Mouse (Mus musculus) forelimb bud, embryonic 11.5 days (tissue): Measurements from ENCODE around the gene Ncam2.
"Not testable (repeated sequence)": the region's sequence is repeated elsewhere in the genome, so short reads cannot be mapped to it uniquely, and the experiment has no call there.

Experiments used
- DNase-seq: peaks from one replicate; pipeline ENCODE4 v3.0.0-alpha.2; 2012; ENCODE audit warnings: low read depth, low spot score

The Ncam2 gene

DNA sequence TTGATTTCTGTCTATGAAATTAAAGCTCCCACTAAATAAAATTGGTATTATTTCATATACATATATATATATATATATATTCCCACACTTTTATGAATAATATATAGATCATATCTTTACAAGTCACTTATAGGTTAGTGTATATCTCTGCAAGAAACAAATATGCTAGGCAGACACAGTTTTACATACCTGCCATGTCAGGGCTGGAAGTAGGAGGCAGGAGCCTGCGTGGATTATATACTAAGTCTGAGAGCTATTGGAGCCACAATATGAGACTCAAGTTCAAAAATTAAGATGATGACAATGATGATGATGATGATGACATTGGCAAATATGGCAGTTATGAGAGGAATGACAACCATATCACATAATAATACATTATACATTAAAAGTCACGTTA, 85.4 kb downstream of the Ncam2 start:
- DNase-seq, result no peak

DNA sequence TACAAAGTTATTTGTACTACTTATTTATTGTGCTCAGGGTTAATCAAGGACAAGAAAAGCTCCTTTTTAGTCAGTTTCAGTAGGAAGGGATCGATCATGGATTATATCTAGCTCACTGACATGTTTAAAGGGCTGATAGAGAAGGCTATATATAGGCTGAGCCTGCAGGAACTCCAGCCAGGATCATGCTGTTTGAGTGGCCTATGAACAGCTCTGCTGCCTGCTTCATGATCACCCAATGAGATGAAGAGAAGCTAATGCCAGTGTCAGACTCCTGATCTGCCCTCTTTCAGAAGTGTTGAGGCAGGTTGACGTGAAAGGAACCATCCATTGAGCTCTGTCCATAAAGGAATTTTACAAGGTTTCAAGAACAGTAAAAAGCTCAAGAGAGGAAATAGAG, 103.3 kb downstream of the Ncam2 start:
- no peak for DNase-seq

DNA sequence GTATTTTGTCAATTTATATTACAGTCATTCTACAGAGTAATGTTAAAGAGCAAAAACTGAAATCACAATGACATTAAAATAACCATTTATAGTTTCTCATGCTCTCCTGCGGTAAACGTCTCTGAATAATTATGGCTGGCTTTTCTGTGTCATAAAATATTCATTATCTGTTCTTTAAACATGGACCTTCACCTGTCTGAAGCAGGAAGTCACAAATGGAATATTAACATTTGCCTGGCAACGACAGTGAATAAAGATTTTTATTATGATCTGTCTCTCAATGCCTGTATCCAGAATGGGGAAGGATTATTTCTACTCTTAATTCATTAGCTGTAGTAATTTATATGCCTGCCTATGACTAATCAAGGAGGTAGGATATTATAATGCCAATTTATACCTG, 108.7 kb downstream of the Ncam2 start:
- no peak for DNase-seq

DNA sequence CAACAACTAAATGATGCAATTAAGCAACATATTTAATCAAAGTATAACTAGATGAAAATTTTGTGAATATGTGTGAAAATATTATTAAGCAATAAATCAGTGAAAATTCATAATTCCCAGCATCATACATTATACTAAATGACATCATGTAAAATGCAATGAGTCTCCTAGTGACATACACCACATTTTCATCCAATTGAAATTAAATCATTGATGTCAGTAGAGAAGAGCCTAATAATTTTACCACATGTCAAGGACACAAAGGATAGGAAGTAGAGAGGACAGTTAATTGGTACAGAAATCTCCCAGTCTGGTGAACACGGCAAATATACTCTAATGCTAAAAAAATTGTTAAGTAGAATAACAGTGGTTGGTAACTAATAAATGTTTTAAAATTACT, 118.5 kb downstream of the Ncam2 start:
- DNase-seq, result no peak

DNA sequence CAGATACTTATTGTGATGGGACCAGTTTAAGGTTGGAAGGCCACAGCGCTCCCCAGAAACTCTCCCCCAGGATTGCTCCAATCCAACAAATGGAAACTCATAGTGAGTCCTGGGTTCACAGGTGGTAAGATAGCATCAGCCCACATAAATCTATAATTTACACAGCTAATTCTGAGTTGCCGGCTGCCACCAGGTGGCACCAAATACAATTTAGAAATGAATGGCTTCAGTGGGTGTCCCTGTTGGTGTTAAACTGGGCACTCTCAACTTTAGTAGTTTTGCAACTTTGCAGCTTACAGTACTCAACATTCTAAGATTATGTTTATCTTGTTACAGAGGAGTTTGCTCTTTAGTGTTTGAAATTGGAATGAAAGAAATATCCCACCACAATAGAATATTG, 130.0 kb downstream of the Ncam2 start:
- DNase-seq, result peak; percentile 13

DNA sequence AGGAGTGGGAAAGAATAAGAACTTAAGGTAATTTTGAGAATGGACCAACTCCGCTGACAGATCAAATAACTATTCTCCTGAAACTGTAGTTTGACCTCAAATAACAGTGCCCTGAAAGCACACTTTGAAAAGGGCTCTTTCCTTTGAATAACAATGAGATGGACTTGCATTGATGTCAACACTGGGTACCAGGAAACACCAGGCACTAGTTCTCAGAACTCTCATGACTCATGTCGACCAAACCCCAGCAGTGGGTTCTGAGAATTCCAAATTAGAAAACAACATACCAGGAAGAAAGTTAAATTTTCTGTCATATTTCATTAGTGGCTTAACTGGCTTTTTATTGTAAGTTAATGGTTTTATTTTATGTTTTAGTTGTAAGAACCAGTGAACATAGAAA, 165.4 kb downstream of the Ncam2 start:
- no peak for DNase-seq

DNA sequence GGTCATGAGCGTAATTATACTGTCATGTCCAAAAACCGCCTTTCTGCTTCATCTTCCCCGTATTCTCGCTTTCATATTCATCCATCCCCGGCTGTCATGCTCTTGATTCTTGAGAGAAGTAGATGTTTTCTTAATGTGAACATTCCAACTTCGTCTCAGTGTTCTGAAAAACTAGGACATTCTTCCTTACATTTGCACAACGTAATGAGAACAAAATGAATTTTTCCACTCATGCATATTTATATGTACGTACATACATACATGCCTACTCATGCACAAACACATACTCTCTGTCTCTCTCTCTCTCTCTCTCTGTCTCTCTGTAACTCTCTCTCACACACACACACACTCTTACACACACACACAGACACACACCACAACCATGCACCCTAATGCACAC, 173.7 kb downstream of the Ncam2 start:
- no peak for DNase-seq

DNA sequence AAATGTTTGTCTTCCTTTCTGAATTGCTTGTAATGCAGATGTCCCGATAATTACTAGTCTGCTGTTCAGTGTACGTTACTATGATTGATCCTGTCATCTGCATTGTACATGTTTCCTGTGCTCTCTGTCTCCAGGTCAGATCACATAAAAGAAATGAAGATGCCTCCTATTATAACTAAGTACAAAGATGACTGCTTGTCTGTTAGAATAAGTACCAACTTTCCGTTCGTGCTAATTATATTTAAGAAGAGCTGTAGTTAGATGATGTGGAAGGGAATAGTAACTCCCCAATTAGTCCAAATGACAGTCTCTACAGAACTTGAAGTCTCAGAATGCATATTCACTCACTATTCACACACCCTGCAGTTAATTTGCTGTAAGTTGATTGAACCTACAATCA, 179.9 kb downstream of the Ncam2 start:
- DNase-seq, result no peak

DNA sequence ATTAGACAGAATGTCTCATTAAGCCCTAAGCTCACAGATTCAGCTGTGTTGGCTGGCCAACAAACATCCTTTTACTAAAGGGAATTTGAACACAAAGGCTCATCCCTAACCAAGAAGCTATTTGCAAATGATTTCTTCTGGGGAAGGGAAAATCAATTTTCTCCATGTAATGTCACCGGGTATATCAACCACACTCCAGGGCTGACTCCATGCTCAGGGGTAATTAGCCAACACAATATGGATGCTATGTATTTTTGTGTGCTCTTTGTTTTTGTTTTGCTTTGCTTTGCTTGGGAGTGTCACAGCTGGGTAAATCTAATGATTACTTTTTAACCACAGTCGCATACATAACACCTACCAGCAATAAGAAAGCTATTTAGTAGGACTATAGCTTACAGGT, 188.1 kb downstream of the Ncam2 start:
- DNase-seq, result no peak

DNA sequence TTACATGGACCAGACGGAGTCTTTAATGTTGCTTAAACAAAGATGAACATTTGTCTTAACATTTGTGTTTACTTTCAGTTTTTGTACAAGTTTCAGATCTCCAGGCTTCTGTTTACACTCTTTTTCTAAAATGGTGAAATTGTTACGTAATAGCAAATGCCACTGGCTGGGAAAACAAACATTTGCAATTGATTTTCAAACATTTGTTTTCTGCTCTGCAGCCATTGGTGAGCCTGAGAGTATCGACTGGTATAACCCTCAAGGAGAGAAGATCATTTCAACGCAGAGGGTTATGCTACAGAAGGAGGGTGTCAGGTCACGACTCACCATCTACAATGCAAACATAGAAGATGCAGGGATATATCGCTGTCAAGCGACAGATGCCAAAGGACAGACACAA, 234.1 kb downstream of the Ncam2 start:
- DNase-seq, result no peak

DNA sequence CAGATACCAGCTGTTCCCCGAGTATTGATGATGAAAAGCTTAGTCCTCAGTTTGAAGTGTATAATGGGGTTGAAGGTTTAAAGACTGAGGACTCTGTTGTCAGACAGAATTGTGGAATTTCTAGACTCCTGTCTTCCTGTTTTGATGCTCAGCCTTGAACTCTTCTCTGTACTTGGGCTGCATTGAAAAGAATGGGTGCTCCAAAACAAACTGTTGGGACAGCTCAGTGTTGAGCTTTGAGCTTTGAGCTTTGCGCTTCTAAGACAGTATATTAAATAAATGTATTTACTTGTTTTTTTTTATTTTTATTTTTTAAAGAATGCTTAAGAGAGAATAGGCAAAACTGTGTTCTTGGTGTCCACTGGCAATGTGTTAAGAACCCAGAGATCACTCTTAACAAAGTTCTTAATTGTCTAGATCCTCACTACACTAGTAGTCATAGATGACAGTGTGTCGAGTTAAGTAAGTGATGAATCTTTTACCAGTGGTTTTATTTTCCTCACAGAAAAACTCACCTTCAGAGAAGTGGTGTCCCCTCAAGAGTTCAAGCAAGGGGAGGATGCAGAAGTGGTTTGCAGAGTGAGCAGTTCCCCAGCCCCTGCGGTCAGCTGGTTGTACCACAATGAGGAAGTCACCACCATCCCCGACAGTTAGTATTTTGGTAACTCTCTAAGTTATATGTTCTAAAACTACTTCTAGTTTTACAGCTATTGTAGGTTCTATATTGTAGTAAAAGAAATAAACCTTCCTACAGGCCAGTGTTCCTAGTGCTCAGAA, 236.8 kb downstream of the Ncam2 start:
- DNase-seq, result no peak

DNA sequence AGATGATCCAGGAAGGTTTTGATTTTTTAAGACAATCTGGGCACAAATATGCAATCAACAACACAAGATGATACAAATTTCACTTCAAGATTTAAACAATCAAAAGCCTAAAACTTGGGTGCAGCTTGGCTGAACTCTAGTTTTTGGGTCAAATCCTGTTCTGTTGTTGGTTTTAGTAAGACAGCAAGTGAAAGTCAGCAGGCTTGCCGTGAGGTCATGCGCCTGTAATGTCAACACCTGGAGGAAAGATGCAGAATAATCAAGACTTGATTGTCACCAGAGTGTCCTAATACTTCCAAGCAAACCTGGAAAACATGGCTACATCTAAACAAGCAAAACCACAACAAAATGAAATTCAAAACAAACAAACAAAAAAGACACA, 237.4 kb downstream of the Ncam2 start:
- no peak for DNase-seq

DNA sequence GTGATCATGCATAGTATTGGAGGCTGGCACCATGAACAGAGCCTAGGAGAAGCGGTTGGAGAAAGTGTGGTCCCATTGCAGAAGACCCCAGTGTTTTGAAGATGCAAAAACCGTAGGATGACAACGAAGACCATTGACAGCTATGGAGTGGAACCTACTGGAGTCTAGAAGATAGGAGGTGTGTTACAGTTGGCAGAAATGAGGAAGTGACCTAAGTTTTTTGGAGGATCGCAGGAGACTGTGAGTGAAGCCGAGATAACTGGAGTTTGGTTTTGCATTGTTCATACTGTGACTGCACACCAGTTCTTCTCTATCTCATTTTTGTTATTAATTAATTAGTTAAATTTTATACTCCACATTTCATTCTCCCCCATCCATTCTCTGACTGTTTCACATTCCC, 250.4 kb downstream of the Ncam2 start:
- no peak for DNase-seq

DNA sequence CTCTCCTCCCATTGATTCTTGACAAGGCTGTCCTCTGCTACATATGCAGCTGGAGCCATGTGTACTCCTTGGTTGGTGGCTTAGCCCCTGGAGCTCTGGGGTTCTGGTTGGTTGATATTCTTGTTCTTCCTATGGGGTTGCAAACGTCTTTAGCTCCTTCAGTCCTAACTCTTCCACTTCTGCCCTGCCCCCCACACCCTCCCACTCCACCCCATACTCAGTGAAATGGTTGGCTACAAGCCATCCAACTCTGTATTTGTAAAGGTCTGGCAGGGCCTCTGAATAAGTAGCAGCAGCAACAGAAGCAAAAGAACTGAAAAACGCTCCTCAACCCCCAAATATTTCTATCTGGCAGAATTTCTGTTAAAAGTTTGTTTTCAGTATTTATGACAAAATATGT, 252.5 kb downstream of the Ncam2 start:
- DNase-seq, result no peak

DNA sequence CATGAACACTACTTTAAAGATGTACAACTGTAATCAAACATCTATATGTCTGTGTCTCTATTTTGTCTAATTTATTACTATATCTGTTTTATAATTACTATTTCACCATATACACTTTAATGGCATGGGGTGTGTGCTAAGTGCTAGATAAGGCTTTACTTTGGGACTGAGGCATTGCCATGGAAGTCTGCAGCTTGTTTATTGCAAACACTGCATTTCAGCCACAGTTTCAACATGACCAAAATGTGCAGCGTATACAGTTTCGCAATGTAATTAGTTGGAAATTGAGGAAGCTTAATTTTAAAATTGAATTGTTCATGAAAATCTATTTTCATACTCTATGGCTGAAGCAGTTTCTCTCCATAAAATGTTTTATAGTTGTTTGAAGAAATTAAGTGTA, 254.0 kb downstream of the Ncam2 start:
- no peak for DNase-seq

DNA sequence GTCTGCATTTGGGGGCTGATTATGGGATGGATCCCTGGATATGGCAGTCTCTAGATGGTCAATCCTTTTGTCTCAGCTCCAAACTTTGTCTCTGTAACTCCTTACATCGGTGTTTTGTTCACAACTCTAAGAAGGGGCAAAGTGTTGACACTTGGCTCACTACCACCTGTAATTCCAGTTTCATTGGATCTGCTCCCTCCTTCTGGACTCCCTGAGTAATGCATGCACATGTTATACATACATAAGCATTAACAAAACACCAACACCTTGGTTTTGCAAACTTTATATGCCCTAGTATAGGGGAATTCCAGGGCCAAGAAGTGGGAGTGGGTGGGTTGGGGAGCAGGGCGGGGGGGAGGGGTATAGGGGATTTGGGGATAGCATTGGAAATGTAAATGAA, 262.2 kb downstream of the Ncam2 start:
- not testable (repeated sequence) for DNase-seq

DNA sequence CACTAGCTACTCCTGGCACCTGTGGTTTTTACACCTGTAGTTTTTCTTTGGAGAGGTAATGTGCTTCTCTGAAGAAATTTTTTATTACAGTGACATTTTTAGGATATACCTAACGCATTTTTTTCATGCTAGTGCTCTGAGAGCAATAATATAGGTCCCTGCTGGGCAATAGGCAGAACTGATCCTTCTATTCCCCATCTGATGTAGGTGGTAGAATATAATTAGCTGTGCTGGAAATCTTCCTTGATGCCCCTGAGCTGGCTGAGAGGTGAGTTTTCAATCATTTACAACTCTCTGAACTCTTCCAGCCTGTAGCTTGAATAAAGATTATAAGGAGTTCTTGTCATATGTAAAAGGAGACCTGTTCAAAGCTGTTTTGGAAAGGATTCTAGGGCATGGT, 272.4 kb downstream of the Ncam2 start:
- DNase-seq, result no peak

DNA sequence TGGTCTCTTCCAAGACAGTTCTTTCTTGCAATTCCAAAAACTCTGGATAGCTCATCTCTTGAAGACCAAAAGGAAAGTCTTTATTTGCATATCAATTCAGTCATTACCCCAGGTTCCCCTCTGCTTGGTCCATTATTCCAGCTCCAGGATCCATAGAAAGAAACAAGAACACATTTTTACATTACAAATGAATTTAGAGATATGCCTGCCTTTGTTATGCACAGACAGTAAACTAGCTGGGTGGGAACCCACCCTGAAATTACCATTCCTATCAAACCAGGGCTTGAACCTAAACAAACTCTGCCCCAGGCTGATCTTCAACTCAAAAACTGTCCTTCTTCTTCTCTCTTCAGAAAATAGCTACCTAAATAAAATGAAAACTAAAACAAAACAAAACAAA, 280.6 kb downstream of the Ncam2 start:
- no peak for DNase-seq

DNA sequence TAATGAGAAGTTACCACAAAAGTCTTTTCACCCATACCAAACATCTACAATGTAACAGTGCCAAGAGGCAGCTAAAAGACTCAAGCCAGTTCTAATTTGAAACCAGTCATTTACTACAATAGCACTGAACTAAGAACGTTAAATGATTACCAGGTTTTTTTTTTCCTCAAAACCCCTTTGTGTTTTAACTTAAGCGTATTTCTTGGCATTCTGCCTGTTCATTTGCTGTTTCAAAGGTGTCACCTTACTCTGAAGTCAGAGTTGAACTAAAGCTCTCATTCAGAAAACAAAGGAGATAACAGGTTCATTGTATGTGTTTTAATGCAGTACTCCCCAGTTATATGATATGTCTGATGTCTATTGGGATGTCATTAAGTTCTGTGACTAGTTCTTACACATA, 295.6 kb downstream of the Ncam2 start:
- DNase-seq, result no peak

DNA sequence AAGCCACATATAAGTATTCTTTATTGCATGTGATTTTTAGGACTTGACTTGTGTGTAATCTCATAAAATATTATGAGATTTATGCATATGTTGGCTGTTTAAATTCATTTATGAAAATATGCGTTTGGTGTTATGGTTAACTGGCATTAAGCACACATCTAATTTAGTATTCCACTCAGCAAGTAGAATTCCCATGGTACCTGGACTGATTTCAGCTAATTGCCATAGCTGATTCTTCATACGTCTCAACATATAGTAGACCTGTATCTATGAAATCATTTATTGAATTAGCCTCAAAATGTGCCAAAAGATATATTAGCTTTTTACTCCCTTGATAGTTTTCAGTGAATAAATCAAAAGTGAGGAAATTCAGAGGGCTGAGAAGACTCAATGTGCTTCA, 302.1 kb downstream of the Ncam2 start:
- no peak for DNase-seq

DNA sequence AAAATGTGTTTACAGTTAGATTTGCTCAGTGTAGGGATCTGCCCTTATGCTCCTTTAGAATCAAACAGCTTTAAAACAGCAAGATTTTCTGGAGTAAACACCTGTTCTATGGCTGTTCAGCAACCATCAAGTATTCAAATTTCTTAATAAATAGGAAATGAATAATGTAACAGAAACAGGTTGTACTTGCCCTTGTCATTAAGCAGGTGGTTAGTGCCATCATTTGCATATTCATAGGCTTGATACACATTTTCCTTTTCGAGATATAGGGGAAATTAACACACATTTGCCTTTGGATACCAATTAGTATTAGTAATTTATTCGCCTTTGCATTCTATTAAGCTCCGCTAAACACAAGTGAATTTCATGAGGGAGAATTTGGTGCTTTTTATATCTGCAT, 335.7 kb downstream of the Ncam2 start:
- no peak for DNase-seq

DNA sequence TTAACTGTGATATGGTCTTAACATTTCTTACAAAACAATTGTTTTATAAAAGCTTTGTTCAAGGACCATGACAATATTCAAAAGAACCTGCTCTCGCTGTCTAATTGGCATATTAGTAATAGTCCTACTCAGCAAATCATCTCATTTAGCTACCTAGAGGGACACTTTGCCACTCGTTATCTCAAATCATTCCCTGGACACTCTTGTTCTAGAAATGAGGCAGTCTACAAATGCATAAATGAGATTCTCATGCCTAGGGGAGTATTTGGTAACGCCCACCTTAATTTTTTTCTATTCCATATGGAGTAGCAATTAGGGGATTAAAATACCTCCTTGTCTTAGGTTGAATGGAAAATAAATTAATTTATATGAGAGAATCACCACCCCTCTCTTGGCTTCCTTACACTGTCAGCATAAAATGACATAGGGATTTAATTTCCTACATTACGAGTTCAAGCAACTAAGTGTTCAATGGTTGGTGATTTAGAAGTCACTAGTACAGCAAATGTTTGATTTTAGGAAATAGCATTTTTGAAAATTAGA, 387.1 kb downstream of the Ncam2 start:
- DNase-seq, result no peak

DNA sequence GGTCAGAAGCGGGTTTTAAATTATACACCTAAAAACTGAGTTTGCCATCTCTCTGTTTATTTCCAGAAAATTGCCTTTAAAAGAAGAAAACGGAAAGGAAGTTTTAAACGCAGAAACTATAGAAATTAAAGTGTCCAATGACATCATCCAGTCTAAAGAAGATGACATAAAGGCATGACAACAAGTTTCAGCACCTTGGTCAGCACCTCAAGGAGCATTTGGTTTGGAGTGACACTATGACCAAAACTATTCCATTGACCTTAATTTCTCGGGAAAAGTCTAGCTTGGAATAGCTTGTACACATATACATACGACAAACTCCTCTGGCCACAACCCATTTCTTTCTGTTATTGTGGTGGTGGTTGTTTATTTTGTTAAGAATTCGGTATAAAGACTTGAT, 422.8 kb downstream of the Ncam2 start:
- peak; percentile 65 for DNase-seq

DNA sequence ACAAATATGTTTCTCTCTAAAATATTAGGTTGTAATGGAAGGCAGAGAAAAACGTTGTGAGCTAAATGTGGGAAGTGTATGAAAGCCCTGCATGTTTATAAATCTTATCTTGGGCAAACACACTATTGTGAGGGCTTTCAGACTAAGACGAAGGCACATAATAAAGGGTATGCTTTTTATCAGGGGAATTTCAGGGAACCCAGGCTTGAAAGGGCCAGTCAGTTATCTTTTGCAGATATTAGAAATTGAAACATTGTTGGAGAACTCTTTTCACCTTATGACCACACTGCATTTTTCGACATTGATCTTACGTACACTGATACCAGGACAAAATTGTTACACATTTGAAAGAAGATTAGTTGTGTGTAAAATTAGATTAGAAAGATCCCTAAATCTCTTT, 423.3 kb downstream of the Ncam2 start:
- DNase-seq, result no peak
